Mouse (Mus musculus) left cerebral cortex, adult 6 months (tissue): ENCODE results near the gene Liph. TPM values are rescaled to one million over a fixed set of nuclear protein-coding genes. Genes with fewer than 3 reads are reported as not detected.

Experiments used
- long read RNA-seq, 2 experiments: library from polyadenylated mRNA; unstranded; transcript quantifications; one replicate each; pipeline ENCODE4 v2.0.0; 2019 to 2020
- polyA plus RNA-seq: library from polyadenylated mRNA; unstranded; fragments of <200 nt; fragmentation: Nextera tagmentation; gene quantifications from 2 replicates; pipeline ENCODE4 v1.2.3, GENCODE M21; 2021

Gene Liph
- 0.33 and 0.64 TPM in 2 replicates for polyA plus RNA-seq
- long read RNA-seq, experiment 1, partial matches to known transcripts: 0 of 3 reads
- long read RNA-seq, experiment 1, other reads (novel, unspliced or antisense): 0 of 3 reads
- long read RNA-seq, experiment 2, partial matches to known transcripts: 0 of 2 reads
- long read RNA-seq, experiment 2, other reads (novel, unspliced or antisense): 1 of 2 reads

DNA sequence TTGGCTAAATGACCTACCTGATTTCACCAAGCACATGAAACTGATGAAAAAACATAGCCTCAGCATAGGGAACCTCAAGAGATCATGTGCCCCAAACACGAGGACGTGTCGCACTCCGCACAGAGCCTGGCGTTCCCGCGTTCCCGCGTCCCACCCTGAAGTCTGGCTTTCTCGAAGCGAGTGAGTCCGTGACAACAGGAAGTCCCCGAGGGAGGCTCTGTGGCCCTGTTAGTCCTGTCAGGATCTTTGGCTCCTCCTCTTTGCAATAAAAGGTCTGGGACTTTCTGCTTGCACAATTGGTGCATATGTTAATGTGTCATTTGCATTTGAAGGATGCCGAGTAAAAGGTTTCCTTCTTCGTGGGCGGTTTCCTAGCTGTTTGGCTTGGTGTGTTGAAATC lies at the start of gene Liph:
Liph (minus strand) TSS at position 360 of the 400 bp plus-strand sequence.

DNA sequence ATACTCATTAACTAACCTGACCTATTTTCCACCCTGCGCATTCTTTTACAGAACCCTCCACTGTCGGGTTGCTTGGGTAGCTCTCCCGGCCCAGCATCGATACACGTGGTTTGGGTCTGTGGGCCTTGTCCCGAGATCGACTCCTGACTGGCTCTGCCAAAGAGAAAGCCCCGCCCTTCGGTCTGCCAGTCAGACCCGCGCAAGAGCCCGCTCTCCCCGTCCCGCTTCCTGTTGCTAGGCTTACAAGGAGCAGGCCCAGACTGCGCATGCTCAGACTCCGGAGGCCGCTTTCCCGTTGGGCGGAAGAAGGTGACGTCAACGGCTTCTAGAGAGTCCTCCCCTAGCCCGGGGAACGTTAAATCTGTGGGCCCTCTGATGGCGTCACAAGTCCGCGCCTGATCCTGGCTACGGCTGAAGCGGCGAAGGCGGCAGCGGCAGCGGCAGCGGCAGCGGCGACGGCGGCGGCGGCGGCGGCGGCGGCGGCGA lies 13.7 kb upstream of the Liph start, which contains the start of gene Senp2:
Senp2 (plus strand) TSS at position 386 of the 486 bp plus-strand sequence.

DNA sequence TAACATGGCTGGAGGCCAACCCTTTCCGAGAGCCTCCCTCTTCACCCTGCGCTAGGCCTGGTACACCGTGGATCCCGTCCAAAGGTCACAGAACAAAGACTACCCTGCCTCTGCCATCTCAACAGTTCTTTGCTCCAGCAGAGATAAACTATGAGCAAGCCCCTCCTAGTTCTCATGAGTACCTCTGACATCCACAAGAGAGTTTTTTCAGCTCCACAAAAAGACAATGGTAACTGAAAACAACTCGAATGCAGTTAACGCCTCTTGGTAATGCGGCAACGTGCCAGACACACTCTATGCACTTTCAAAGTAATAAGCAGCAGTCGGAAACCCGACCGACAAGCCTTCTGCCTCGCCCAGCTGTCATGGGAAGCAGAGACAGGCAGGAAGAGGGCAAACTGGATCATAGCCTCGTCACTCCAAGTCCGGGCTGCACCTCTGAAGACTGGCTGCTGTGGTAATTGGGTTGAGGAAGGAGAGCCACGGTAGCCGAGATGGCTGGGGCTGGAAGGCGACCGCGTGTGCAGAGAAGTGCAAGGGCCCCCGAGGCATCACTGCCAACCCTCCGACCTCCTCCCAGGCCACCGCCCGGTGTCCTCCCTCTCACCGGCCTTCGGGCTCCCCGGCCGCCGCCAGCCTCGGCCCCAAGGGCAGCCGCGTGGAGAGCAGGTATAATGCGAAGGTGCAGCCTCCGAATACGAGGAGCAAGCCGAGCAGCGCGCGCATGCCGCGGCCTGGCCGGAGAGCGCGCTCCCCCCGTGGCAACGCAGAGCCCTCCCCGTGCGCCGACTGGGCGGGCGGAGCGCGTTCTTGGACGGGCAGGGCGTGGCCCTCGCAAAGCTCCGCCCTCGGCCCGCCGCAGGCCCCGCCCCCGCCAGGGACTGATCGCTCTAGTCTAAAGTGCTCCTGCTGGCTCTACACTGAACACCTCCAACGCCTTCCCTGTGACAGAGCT lies 48.4 kb downstream of the Liph start, which contains the start of gene Tmem41a:
Tmem41a (minus strand) TSS at position 792 of the 955 bp plus-strand sequence.

Other genes starting within 250 kb of the Liph start
- gene Ehhadh, start 207.9 kb downstream of the Liph start, polyA plus RNA-seq: 1.0 and 1.6 TPM in 2 replicates
- 2.4 and 2.8 TPM in 2 replicates for gene Map3k13, start 201.3 kb downstream of the Liph start, polyA plus RNA-seq
- 19.8 and 25.1 TPM in 2 replicates for gene Tmem41a, start 48.1 kb downstream of the Liph start, polyA plus RNA-seq
- 16.4 and 36.4 TPM in 2 replicates for gene Senp2, start 13.8 kb upstream of the Liph start, polyA plus RNA-seq
- gene Igf2bp2, start 167.6 kb upstream of the Liph start, polyA plus RNA-seq: 0.48 and 0.65 TPM in 2 replicates